Mouse (Mus musculus): ENCODE measurements around the gene Ppp1r1b. TPM values are rescaled to one million over a fixed set of nuclear protein-coding genes. Genes with fewer than 3 reads are reported as not detected.

The Ppp1r1b gene
- total RNA-seq (2015), result not detected in 2 replicates
- not detected in 2 replicates for total RNA-seq (2017)

GRCm38 (mm10) chr11:98348083-98348961 is at the start of gene Ppp1r1b:
Gene Ppp1r1b (plus strand): TSS chr11:98348404.
- ATAC-seq (ENCODE audit: poor library complexity, severe bottlenecking), result no peak

GRCm38 (mm10) chr11:98298484-98299205 is 49.6 kb upstream of the Ppp1r1b start:
- ATAC-seq (ENCODE audit: poor library complexity, severe bottlenecking), result no peak

GRCm38 (mm10) chr11:98313790-98314323 is 34.3 kb upstream of the Ppp1r1b start:
- ATAC-seq (ENCODE audit: poor library complexity, severe bottlenecking), result no peak

- ATAC-seq (ENCODE audit: poor library complexity, severe bottlenecking), result no peak
These were observed 30.7 kb upstream of the Ppp1r1b start for GRCm38 (mm10) chr11:98317479-98317878.

GRCm38 (mm10) chr11:98318421-98319116 is 29.6 kb upstream of the Ppp1r1b start:
- ATAC-seq (ENCODE audit: poor library complexity, severe bottlenecking), result no peak

GRCm38 (mm10) chr11:98319120-98319519 is 29.1 kb upstream of the Ppp1r1b start:
- no peak for ATAC-seq (ENCODE audit: poor library complexity, severe bottlenecking)

GRCm38 (mm10) chr11:98319544-98319943 is 28.7 kb upstream of the Ppp1r1b start:
- no peak for ATAC-seq (ENCODE audit: poor library complexity, severe bottlenecking)

- no peak for ATAC-seq (ENCODE audit: poor library complexity, severe bottlenecking)
These were observed 28.3 kb upstream of the Ppp1r1b start for GRCm38 (mm10) chr11:98319944-98320343.

- ATAC-seq (ENCODE audit: poor library complexity, severe bottlenecking), result no peak
These were observed 27.8 kb upstream of the Ppp1r1b start for GRCm38 (mm10) chr11:98320381-98320780.

GRCm38 (mm10) chr11:98320806-98321676 is 27.2 kb upstream of the Ppp1r1b start:
- no peak for ATAC-seq (ENCODE audit: poor library complexity, severe bottlenecking)

GRCm38 (mm10) chr11:98321677-98322003 is 26.6 kb upstream of the Ppp1r1b start:
- ATAC-seq (ENCODE audit: poor library complexity, severe bottlenecking), result no peak

- ATAC-seq (ENCODE audit: poor library complexity, severe bottlenecking), result no peak
These were observed 26.0 kb upstream of the Ppp1r1b start for GRCm38 (mm10) chr11:98322159-98322558.

GRCm38 (mm10) chr11:98323136-98323866 is 24.9 kb upstream of the Ppp1r1b start:
- ATAC-seq (ENCODE audit: poor library complexity, severe bottlenecking), result no peak

GRCm38 (mm10) chr11:98323933-98324332 is 24.3 kb upstream of the Ppp1r1b start:
- no peak for ATAC-seq (ENCODE audit: poor library complexity, severe bottlenecking)

GRCm38 (mm10) chr11:98325191-98325820 is 22.9 kb upstream of the Ppp1r1b start:
- ATAC-seq (ENCODE audit: poor library complexity, severe bottlenecking), result no peak

- ATAC-seq (ENCODE audit: poor library complexity, severe bottlenecking), result no peak
These were observed 22.4 kb upstream of the Ppp1r1b start for GRCm38 (mm10) chr11:98325821-98326218.

GRCm38 (mm10) chr11:98326741-98327135 is 21.5 kb upstream of the Ppp1r1b start:
- ATAC-seq (ENCODE audit: poor library complexity, severe bottlenecking), result no peak

- no peak for ATAC-seq (ENCODE audit: poor library complexity, severe bottlenecking)
These were observed 20.8 kb upstream of the Ppp1r1b start for GRCm38 (mm10) chr11:98327136-98328030.

Measured in megakaryocyte, adult 5-6 weeks (primary cell).